Mouse (Mus musculus): ENCODE measurements around the gene Ikzf1.

DNA sequence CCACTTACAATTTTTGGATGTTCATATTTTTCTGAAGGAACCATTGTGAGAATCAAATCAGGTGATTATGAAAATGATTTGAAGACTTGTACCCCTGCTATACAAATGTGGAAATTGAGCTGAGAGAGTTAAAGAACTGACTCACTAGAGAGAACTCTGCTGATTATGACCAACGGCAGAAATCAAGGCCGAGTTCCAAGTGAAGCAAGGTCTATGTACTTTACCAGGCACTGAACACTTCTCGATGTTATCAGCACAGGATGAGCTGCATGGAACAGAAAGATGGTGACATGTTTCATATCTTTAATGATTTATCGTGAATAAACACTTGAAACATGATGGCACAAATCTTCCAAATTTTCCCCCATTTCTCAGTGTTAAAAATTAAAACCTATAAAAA lies 121.1 kb downstream of the Ikzf1 start:
- TF ChIP-seq TAL1 (IDR thresholded peaks at IDR 0.05; ENCODE audit: low read length) (no peak), GATA1 (IDR thresholded peaks at IDR 0.05; ENCODE audit: low read length) (no peak)

All from erythroblast, embryonic 14.5 days (primary cell).